Mouse (Mus musculus) heart, embryonic 14.5 days (tissue): Measurements from ENCODE around the gene Necab3. TPM values are rescaled to one million over a fixed set of nuclear protein-coding genes. Genes with fewer than 3 reads are reported as not detected.

Experiments used
- ATAC-seq: fragments of 200-750 bp; cut with Nextera tagmentation; 2 replicates; pipeline ENCODE4 v1.8.0; 2017; ENCODE audit warnings: low read depth, moderate TSS enrichment; ENCODE audit not compliant: insufficient number of reproducible peaks, insufficient read depth, low FRiP score
- H3K27ac ChIP-seq, 2 experiments: fragments of 200-500 bp in 1 of 2; fragments of 300-500 bp in 1 of 2; sonication (generic) in 1 of 2; replicated peaks in 1 of 2; 2 replicates each; pipeline ENCODE4 v1.5.1; 2012 to 2014; ENCODE audit warnings: low read depth in 2 of 2, low read length in 2 of 2, control low read depth in 1 of 2, mild to moderate bottlenecking in 1 of 2, mixed read lengths in 1 of 2; ENCODE audit not compliant: control insufficient read depth in 1 of 2, insufficient read depth in 1 of 2
- H3K27me3 ChIP-seq: fragments of 300-500 bp; sonication (generic); 2 replicates; pipeline ENCODE4 v1.6.1; 2014; ENCODE audit warnings: mild to moderate bottlenecking, low read length, control low read depth; ENCODE audit not compliant: control insufficient read depth, insufficient read depth
- H3K36me3 ChIP-seq: fragments of 300-500 bp; sonication (generic); 2 replicates; pipeline ENCODE4 v1.6.1; 2014; ENCODE audit warnings: mild to moderate bottlenecking, control low read depth, low read length, mixed read lengths; ENCODE audit not compliant: control insufficient read depth, insufficient read depth
- H3K4me1 ChIP-seq, 2 experiments: fragments of 200-500 bp in 1 of 2; fragments of 300-500 bp in 1 of 2; sonication (generic) in 1 of 2; 2 replicates each; pipeline ENCODE4 v1.6.1; 2012 to 2014; ENCODE audit warnings: low read length in 2 of 2, control low read depth in 1 of 2, mixed read lengths in 1 of 2; ENCODE audit not compliant: control insufficient read depth in 2 of 2, insufficient read depth in 2 of 2
- H3K4me2 ChIP-seq: fragments of 300-500 bp; sonication (generic); 2 replicates; pipeline ENCODE4 v1.6.1; 2014; ENCODE audit warnings: mild to moderate bottlenecking, low read length
- H3K4me3 ChIP-seq, 2 experiments: fragments of 200-500 bp in 1 of 2; fragments of 300-500 bp in 1 of 2; sonication (generic) in 1 of 2; 2 replicates each; pipeline ENCODE4 v1.5.1; 2012 to 2014; ENCODE audit warnings: low read length in 2 of 2, mild to moderate bottlenecking in 2 of 2, control low read depth in 1 of 2, low read depth in 1 of 2, moderate library complexity in 1 of 2; ENCODE audit not compliant: control insufficient read depth in 1 of 2, insufficient read depth in 1 of 2
- H3K9ac ChIP-seq: fragments of 300-500 bp; sonication (generic); 2 replicates; pipeline ENCODE4 v1.6.1; 2014; ENCODE audit warnings: mild to moderate bottlenecking, low read length
- H3K9me3 ChIP-seq: fragments of 300-500 bp; sonication (generic); 2 replicates; pipeline ENCODE4 v1.6.1; 2016; ENCODE audit warnings: low read length, control low read depth; ENCODE audit not compliant: control insufficient read depth
- WGBS: fragments of 180-500 bp; shearing (Covaris S2); extraction: QIAGEN DNeasy Blood & Tissue Kit; methylation state at CpG from one replicate; pipeline ENCODE4 v1.1.7; 2014; 5-methylcytosine and 5-hydroxymethylcytosine counted together
- polyA plus RNA-seq: library from polyadenylated mRNA; unstranded; fragments of >200 nt; fragmentation: Nextera tagmentation; extraction: Ambion mirVana; gene quantifications from 2 replicates; pipeline ENCODE4 v1.2.1, GENCODE M21; 2014

Necab3 gene
- polyA plus RNA-seq, 1 experiment from 2014 or later, result 1.9 TPM

- H3K4me3 ChIP-seq, result no peak overlapping the region
- WGBS, result 84% methylated on average over 2 of the region's 2 CpGs
- ATAC-seq, result no peak
- H3K9me3 ChIP-seq, result no peaks in the 10 kb centered on the region
- H3K4me2 ChIP-seq, result no peak overlapping the region
- H3K27ac ChIP-seq, result no peak overlapping the region
- H3K9ac ChIP-seq, result no peak overlapping the region
- H3K36me3 ChIP-seq, result peaks cover 27% of the 10 kb centered on the region
- peaks cover 6 to 9% of the 10 kb centered on the region in 2 experiments; a peak in 3 of 4 replicates for H3K4me1 ChIP-seq
- H3K27me3 ChIP-seq, result no peaks in the 10 kb centered on the region
These were observed 17.1 kb downstream of the Necab3 start for GRCm38 (mm10) chr2:154541630-154542029.

GRCm38 (mm10) chr2:154539720-154540119 lies 19.0 kb downstream of the Necab3 start:
- Histone ChIP-seq H3K9ac (no peak overlapping the region), H3K27ac (no peak overlapping the region), H3K27me3 (no peaks in the 10 kb centered on the region), H3K4me1 (peaks cover 6 to 9% of the 10 kb centered on the region in 2 experiments; a peak in 3 of 4 replicates), H3K9me3 (no peaks in the 10 kb centered on the region), H3K4me3 (no peak overlapping the region), H3K4me2 (no peak overlapping the region), H3K36me3 (peaks cover 46% of the 10 kb centered on the region)
- 81% methylated on average over 3 of the region's 3 CpGs for WGBS
- no peak for ATAC-seq

- WGBS, result 30% methylated on average over 3 of the region's 3 CpGs
- peaks cover 6 to 9% of the 10 kb centered on the region in 2 experiments; a peak in 3 of 4 replicates for H3K4me1 ChIP-seq
- peaks cover 55% of the 10 kb centered on the region for H3K36me3 ChIP-seq
- no peak overlapping the region for H3K4me2 ChIP-seq
- no peak for ATAC-seq
- H3K9ac ChIP-seq, result no peak overlapping the region
- no peaks in the 10 kb centered on the region for H3K27me3 ChIP-seq
- H3K27ac ChIP-seq, result no peak overlapping the region
- H3K9me3 ChIP-seq, result no peaks in the 10 kb centered on the region
- H3K4me3 ChIP-seq, result no peak overlapping the region
These were observed 20.0 kb downstream of the Necab3 start for GRCm38 (mm10) chr2:154538710-154539109.

GRCm38 (mm10) chr2:154538310-154538709 lies 20.4 kb downstream of the Necab3 start:
- H3K36me3 ChIP-seq, result peaks cover 59% of the 10 kb centered on the region
- 50% methylated on average over 2 of the region's 2 CpGs for WGBS
- no peaks in the 10 kb centered on the region for H3K27me3 ChIP-seq
- H3K27ac ChIP-seq, result no peak overlapping the region
- H3K9ac ChIP-seq, result no peak overlapping the region
- H3K4me2 ChIP-seq, result no peak overlapping the region
- no peaks in the 10 kb centered on the region for H3K9me3 ChIP-seq
- H3K4me3 ChIP-seq, result no peak overlapping the region
- ATAC-seq, result no peak
- H3K4me1 ChIP-seq, result peaks cover 6 to 9% of the 10 kb centered on the region in 2 experiments; a peak in 3 of 4 replicates

- Histone ChIP-seq H3K4me2 (no peak overlapping the region), H3K4me3 (no peak overlapping the region), H3K27me3 (no peaks in the 10 kb centered on the region), H3K4me1 (peaks cover 6 to 9% of the 10 kb centered on the region in 2 experiments; a peak in 3 of 4 replicates), H3K27ac (no peak overlapping the region; a peak in 1 of 4 replicates), H3K36me3 (peaks cover 85% of the 10 kb centered on the region), H3K9ac (no peak overlapping the region), H3K9me3 (no peaks in the 10 kb centered on the region)
- peak; percentile 47 for ATAC-seq
- WGBS, result 45% methylated on average over 12 of the region's 12 CpGs
These were observed 23.9 kb downstream of the Necab3 start for GRCm38 (mm10) chr2:154534704-154535270.

- no peak overlapping the region for H3K4me2 ChIP-seq
- H3K27ac ChIP-seq, result no peak overlapping the region
- WGBS, result 61% methylated on average over 3 of the region's 3 CpGs
- H3K4me1 ChIP-seq, result peaks cover 0 to 2% of the 10 kb centered on the region in 2 experiments; a peak in 1 of 4 replicates
- no peak overlapping the region for H3K9ac ChIP-seq
- no peaks in the 10 kb centered on the region for H3K9me3 ChIP-seq
- H3K27me3 ChIP-seq, result no peaks in the 10 kb centered on the region
- no peak for ATAC-seq
- peaks cover 93% of the 10 kb centered on the region for H3K36me3 ChIP-seq
- no peak overlapping the region for H3K4me3 ChIP-seq
These were observed 25.8 kb downstream of the Necab3 start for GRCm38 (mm10) chr2:154532888-154533287.

- no peak overlapping the region for H3K27ac ChIP-seq
- ATAC-seq, result no peak
- H3K4me1 ChIP-seq, result no peaks in the 10 kb centered on the region
- H3K27me3 ChIP-seq, result no peaks in the 10 kb centered on the region
- WGBS, result 57% methylated on average over 3 of the region's 3 CpGs
- no peak overlapping the region for H3K4me3 ChIP-seq
- H3K4me2 ChIP-seq, result no peak overlapping the region
- H3K36me3 ChIP-seq, result peaks cover 86% of the 10 kb centered on the region
- H3K9me3 ChIP-seq, result no peaks in the 10 kb centered on the region
- no peak overlapping the region for H3K9ac ChIP-seq
These were observed 32.2 kb downstream of the Necab3 start for GRCm38 (mm10) chr2:154526531-154526930.

- ATAC-seq, result no peak
- Histone ChIP-seq H3K4me3 (no peak overlapping the region), H3K4me1 (no peaks in the 10 kb centered on the region), H3K27ac (no peak overlapping the region), H3K9ac (no peak overlapping the region), H3K4me2 (no peak overlapping the region), H3K27me3 (no peaks in the 10 kb centered on the region), H3K9me3 (no peaks in the 10 kb centered on the region), H3K36me3 (peaks cover 82% of the 10 kb centered on the region)
- WGBS, result 88% methylated on average over 2 of the region's 2 CpGs
These were observed 33.4 kb downstream of the Necab3 start for GRCm38 (mm10) chr2:154525285-154525684.
